Mouse (Mus musculus) erythroblast, adult 5-6 weeks (primary cell): ENCODE data around the gene Gm20683. TPM values are rescaled to one million over a fixed set of nuclear protein-coding genes. Genes with fewer than 3 reads are reported as not detected.
"Not testable (repeated sequence)": the region's sequence is repeated elsewhere in the genome, so short reads cannot be mapped to it uniquely, and the experiment has no call there.

Source experiments
- ATAC-seq: replicated peaks from 2 replicates; pipeline ENCODE4 v1.8.0; 2016; ENCODE audit warnings: moderate number of reproducible peaks, mild to moderate bottlenecking, moderate TSS enrichment, inconsistent platforms; ENCODE audit not compliant: poor library complexity, low FRiP score, severe bottlenecking
- total RNA-seq, 2 experiments: library from RNA; stranded (forward) in 1 of 2; stranded (reverse) in 1 of 2; fragments of 150-400 nt in 1 of 2; fragments of 200-764, 138-1000 nt in 1 of 2; gene quantifications; 2 replicates each; pipeline versions ENCODE4 v1.2.3 to v1.2.4; 2015 to 2017; ENCODE audit warnings: low replicate concordance in 2 of 2

The Gm20683 gene
- total RNA-seq, 2 experiments from 2014 or later, result 2.6 TPM; not detected in 1

- no peak for ATAC-seq
Observed at GRCm38 (mm10) chr17:25809606-25810340, 31.8 kb downstream of the Gm20683 start.

- ATAC-seq, result no peak
Observed at GRCm38 (mm10) chr17:25808789-25809605, 32.6 kb downstream of the Gm20683 start, which contains the start of gene Fbxl16. Fbxl16 (plus strand) TSS chr17:25809085.

- no peak for ATAC-seq
Observed at GRCm38 (mm10) chr17:25808028-25808427, 33.5 kb downstream of the Gm20683 start.

DNA sequence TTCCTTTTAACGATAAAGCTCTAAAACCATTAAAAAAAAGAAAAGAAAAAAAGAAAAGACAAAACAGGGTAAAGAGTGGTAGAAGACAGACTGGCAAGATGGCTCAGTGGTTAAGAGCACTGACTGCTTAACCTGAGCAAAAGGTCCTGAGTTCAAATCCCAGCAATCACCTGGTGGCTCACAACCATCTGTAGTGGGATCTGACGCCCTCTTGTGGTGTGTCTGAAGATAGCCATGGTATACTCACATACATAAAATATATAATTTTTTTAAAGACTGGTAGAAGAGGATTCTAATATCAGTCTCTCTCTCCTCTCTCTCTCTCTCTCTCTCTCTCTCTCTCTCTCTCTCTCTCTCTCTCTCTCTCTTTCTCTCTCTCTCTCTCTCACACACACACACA lies 34.1 kb downstream of the Gm20683 start:
- ATAC-seq, result not testable (repeated sequence)

- ATAC-seq, result no peak
Observed at GRCm38 (mm10) chr17:25806507-25806906, 35.1 kb downstream of the Gm20683 start.

GRCm38 (mm10) chr17:25802825-25803517 lies 38.6 kb downstream of the Gm20683 start:
- no peak for ATAC-seq

DNA sequence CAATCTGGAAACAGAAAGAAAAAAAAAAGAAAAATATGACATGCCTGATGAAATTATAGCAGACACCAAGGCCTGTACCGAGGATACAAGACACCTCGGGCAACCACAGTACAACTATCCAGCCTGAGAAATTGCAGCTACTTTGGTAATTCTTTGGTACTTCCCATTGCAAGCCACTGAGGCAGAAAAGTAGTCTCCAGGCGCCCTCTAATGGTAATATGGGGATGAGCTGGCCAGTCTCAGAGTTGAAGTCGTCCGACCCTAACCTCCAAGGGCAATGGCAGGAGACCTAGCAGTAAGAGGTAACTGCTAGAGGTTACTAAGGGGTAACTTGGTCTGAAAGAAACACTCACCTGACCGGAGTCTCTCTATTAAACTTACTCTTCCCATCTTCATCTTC lies 40.5 kb downstream of the Gm20683 start:
- peak; percentile 74 for ATAC-seq

GRCm38 (mm10) chr17:25796951-25797369 lies 44.6 kb downstream of the Gm20683 start, which contains the start of gene Metrn:
Metrn (minus strand) TSS chr17:25797136.
- peak; percentile 83 for ATAC-seq

- ATAC-seq, result no peak
Observed at GRCm38 (mm10) chr17:25796211-25796771, 45.3 kb downstream of the Gm20683 start.

DNA sequence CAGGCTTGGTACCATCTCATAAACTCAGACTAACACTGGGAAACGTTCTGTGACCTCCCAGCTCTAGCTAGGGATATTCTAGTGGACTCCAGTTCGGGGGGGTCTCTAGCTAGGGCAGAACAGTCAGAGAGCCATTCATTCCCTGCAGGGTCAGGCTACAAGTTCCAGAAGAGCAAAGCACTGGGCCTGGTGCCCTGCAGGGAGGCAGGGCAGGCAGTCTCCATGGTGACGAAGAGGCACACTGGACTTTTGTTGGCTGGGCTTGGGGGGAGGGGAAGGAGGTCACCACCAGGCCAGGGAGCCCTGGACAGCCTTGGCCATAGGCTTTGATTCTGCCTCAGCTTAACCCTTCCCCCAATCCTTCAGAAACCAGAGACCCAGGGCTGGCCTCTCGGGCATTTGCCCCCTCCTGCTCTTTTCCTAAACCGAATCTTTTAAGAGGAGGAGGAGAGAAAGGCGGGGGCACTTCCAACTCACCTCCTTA lies 45.9 kb downstream of the Gm20683 start, which contains the start of gene AC134908.4:
Gene AC134908.4, minus strand, starts transcription at position 51 of the 484 bp plus-strand sequence.
- no peak for ATAC-seq

GRCm38 (mm10) chr17:25794998-25795397 lies 46.6 kb downstream of the Gm20683 start:
- ATAC-seq, result no peak

DNA sequence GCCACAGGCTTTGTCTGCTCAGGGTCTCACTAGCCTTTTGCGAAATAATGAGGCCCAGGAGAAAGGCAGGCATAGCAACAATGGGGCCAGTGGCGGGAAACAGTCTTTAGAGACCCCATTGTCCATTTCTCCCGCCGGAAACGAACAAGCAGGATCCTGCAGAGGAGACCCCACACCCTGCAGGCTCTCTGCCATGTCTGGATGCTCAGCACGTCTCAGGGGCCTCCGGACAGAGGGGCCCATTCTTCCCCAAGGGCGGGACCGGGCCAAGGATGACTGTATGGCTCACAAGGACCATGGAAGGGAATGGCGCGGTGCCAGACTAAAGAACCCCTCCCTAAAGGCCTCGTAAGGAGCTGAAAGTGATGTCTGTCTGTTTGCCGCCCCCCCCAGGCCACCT lies 47.4 kb downstream of the Gm20683 start:
- no peak for ATAC-seq

DNA sequence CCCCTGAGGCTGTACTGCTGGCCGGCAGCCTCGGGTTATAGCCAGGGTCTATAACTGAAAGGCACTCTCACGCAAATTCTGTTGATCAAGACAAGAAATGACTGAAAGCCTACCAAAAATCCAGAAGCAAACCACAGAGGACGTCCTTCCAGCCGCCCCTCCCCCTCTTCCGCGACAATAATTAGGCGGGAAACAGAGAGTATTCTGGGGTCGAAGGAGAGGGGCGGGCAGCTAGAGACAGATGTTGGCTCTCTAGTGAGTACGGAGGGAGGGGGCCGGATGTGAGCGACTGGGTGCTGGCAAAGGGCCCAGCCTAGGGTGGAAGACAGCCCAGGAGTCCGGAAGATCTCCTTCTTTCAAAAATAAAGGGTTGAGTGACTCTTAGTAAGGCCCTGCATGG lies 48.9 kb downstream of the Gm20683 start, which contains the start of gene Fam173a:
Gene Fam173a, minus strand, starts transcription at position 287 of the 400 bp plus-strand sequence.
- peak; percentile 42; the same call in 1 of the 2 replicates for ATAC-seq

DNA sequence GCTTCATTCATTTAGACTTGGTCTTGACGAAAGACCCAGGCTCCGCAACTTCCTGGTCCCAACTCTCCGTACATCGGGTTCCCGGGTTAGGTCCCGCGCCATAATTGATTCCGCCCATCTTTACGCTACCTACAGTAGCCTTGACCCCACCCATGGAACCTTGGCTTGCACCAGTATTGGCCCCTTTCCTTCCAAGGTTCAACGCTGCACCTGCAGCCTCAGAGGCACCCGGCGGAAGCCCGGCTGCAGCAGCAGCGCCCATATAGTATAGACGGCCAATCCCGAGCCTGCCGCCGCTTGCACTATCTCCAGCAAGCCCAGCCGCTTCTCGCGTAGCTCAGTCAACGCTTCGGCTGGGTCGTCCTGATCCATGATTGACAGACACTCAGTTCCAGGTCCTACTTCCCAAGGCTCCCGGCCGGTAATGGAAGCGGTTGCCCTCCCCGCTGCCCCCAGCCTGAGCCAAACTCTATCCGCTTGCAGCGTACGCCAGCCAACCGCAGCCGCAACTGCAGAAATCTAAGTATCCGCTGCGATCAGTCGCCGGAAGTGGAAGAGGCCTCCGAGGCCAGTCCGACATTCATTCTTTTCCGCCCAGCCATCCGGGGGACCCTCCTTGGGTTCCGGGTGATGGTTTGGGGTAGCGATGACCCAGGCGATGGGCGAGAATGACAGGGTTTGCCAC lies 49.6 kb downstream of the Gm20683 start:
- peak; percentile 77 for ATAC-seq

- ATAC-seq, result no peak
Observed at GRCm38 (mm10) chr17:25791320-25791842, 50.2 kb downstream of the Gm20683 start.

- no peak for ATAC-seq
Observed at GRCm38 (mm10) chr17:25786781-25787504, 54.6 kb downstream of the Gm20683 start.

DNA sequence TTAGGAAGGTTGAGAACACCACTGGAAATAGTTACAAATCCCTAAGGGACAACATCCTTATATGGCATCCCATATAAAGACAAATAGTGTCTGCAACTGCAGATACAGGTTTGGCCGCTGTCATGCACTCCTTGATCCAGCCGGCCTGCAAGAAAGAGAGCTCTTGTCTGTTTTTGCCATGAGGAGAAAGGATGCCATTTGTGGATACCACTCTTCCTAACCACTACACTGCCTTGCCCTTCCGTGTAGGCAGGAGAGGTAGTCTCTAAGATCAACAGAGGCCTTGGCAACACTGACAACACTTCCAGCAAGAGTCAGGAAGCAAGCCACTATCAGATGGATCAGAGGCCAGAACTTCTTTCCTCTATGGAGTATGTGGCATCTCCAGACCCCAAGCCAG lies 55.3 kb downstream of the Gm20683 start, which contains the start of gene Ccdc78:
Gene Ccdc78, plus strand, starts transcription at position 301 of the 400 bp plus-strand sequence.
- no peak for ATAC-seq

DNA sequence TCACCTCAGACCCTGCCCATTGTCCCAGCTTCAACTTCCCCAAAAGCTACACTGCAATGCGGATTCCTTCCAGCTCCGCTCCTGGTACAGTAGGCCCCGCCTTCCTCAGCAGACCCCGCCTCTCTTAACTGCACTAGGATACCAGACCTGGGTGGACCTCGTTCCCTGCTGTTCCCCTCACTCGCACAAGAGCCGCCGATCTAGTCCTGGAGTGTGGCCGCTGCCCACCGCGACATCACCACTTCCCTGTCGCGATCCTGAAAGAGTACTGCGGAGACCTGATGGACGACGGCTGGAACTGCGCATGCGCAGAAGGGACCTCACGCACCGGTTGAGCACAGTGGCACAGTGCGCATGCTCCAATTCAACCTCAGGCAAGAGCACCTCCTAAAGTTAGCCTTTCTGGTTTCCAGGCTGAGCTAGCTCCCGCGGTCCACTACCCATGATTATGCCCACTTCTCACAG lies 56.2 kb downstream of the Gm20683 start, which contains the start of gene Haghl:
Gene Haghl, minus strand, starts transcription at position 393 of the 465 bp plus-strand sequence.
- peak; percentile 86 for ATAC-seq
